Mouse (Mus musculus): ENCODE data around the gene Tmem238.
"Not testable (repeated sequence)": the region's sequence is repeated elsewhere in the genome, so short reads cannot be mapped to it uniquely, and the experiment has no call there.

Gene Tmem238

DNA sequence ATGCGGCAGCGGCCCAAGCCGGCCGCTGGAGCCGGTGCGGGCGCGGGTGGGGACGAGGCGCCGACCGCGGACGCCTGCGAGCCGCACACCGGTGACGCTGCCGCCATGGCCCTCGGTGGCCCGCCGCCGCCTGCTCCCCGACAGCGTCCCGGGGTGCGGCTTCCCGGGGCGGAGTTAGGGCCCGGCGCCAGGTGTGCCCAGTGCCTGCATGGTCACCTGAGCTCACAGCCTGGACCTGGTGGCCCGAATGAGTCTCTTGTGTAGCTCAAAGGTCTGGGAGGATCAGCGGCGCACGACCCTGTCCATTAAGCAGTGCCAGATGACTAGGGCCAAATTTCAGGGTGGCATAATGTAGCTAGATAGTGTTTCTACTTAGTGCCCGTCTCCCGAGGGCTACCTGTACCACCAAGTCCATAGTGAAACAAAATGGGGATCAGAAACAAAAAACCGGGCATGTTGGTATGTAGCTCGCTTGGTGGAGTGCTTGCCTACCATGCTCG lies at the start of gene Tmem238:
Gene Tmem238 (minus strand): TSS at position 221 of the 500 bp plus-strand sequence.
- no peak for DNase-seq (ENCODE audit: low read depth, low spot score)

DNA sequence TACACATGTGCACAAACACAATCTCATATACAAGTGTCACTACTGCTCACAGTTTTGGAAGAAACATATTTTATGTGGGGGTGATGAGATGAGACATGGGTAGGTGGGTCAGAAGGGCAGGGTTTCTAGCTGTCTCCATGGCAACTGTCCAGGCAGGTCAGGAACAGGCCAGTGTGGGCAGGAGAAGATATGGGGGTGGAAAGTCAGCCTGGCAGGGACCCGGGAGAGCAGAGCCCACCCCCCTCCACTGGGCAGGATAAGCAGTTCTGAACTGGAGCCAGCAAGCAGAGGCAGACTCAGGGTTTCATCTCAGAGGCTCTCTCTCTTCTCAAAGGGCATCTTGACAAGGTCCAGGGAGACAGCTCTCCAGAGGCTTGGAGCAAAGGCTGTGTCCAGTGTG lies 48.2 kb upstream of the Tmem238 start:
- no peak for DNase-seq (ENCODE audit: low read depth, low spot score)

DNA sequence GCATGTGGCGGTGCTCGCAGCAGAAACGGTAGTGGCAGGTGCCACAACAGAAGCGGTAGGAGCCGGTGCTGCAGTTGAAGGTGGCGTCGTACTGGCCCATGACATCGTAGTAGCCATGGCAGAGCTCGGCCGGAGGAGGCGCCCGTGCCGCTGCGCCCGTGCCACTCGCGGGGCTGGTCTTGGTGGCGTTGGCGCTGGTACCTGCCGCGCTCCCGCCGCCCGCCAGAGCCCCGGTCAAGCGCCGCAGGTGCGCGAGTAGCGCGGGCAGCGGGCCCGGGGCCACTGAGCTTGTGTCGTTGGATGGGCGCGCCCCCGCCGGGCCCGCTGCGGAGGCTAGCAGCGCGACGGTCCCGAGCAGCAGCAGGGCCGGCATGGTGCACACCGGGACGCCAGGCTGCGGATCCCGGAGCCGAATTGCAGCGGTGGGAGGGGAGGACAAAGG lies 46.9 kb upstream of the Tmem238 start:
- peak; percentile 66 for DNase-seq (ENCODE audit: low read depth, low spot score)

DNA sequence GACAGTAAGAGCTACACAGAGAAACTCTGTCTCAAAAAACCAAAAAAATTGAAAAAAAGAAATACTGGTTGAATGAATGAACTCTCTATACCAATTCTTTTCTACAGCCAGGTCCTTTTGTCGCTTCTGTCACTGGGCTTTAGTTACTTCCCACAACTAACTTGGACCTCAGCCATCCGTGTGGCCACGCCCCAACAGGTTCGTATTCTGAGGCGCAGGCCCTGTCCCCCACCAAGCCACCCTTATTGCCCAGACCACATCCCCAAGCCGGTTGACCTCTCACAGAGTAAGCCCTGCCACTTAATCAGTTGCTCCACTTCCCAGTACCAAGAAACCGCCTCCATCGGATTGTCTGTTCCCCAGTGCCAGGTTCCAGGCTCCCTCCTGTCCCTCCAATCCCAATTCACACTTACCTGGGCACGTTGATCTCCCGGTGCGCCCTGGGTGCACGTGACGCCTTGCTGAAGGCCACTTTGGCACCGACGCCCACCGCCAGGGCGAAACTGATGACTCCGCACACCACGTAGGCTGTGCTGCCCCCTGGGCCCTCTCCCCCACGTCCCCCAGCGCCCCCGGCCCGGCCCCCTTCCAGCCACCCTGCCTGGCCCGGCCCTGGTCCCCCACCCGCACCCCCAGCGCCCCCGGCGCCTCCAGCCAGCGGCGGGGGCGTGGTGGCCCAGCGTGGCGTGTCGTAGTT lies 46.3 kb upstream of the Tmem238 start:
- DNase-seq (ENCODE audit: low read depth, low spot score) = no peak

DNA sequence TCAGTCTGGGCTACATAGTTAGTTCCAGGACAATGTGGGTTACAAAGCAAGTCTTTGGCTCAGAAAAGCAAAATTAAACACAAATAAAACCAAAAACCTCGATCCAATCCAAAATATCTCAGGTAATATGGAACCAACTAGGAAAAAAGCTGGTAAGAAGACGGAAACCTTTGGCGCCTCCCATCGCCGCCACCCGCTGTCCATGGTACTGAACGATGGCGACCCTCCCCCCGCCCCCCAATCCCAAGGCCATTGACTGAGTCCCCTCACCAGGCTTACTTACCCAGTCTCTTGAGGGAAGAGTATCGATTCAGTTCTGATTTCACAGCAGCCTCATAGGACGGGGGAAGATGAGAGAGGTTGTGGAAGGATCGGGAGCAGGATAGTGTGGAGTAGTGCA lies 41.0 kb upstream of the Tmem238 start:
- no peak for DNase-seq (ENCODE audit: low read depth, low spot score)

DNA sequence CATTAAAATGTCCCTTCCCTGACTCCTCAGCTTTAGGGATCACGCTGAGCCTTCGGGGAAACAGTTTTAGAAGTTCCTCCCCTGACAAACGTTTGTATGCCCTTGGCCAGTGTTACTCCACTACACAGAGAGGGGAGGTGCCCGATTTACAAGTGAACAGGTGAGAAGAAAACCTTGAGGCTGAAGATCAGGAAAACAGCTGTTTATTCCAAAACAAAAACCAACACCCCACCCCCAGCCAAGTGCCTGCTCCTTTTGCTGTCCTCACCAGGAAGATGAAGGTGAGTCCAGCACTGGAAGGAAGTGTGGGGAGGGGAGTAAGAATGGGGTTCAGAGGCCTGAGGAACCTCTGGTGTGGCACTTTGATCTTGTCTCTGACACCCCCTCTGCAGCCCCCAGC lies 35.9 kb upstream of the Tmem238 start:
- no peak for DNase-seq (ENCODE audit: low read depth, low spot score)

DNA sequence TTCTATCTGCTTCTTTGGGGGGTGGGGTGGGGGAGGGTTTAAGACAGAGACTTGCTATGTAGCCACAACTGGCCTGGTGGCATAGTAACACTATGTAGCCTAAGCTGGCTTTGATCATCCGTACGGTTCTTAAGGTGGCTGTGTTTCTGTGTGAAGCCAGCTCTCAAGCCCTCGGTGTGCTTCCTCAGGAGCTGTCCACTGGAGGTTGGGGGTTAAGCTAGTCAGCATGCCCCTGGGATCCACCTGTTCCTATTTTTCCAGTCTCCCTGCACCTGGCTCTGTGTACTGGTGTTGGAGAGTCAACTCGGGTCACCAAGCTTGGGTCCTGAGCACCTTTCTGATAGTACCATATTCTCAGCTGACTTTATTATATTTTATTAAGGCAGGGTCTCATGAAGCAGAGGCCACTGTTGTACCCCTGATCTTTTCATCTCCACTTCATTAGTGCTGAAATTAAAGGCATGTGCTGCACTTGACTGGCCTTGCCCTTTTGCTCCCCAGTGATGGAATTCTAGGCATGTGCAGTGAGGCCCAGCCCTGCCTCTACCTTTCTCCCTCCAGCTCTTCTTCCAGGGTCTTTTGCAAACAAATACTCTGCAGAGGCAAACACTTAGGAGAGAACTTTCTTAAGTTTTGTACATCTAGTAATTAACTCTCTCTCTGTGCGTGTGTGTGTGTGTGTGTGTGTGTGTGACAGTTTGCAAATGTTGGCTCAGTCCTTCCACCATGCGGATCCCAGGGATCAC lies 32.9 kb upstream of the Tmem238 start:
- no peak for DNase-seq (ENCODE audit: low read depth, low spot score)

DNA sequence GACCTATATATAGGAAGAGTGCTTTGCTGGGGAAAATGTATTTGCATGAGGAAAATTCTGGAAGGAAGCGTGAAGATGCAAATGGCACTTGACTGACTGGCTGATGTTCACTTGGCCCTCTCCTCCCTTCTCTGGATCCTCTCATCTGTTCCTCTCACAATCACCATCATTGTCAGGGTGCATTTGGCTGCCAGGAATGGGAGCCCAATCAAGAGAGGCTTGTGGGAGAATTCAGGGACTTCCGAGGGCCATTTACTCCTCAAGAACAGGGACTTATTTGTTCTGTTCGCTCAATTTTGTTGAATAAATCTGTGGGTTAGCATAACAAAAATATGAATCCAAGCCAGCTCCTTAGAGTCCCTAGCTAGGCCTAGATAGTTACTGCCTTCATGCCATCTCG lies 32.2 kb upstream of the Tmem238 start:
- no peak for DNase-seq (ENCODE audit: low read depth, low spot score)

DNA sequence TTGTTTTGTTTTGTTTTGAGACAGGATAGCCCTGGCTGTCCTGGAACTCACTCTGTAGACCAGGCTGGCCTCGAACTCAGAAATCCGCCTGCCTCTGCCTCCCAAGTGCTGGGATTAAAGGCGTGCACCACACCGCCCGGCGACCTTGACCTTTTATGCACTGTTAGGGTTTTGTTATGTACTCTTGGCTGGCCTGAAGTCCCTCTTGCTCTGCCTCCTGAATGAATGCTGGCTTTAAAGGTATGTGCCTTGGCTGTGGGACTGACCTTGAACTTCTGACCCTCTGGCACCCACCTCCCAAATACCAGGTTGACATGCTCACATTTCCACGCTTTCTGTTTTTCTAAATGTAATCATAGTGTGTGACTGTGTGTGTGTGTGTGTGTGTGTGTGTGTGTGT lies 31.5 kb upstream of the Tmem238 start:
- DNase-seq (ENCODE audit: low read depth, low spot score) = peak; percentile 75

DNA sequence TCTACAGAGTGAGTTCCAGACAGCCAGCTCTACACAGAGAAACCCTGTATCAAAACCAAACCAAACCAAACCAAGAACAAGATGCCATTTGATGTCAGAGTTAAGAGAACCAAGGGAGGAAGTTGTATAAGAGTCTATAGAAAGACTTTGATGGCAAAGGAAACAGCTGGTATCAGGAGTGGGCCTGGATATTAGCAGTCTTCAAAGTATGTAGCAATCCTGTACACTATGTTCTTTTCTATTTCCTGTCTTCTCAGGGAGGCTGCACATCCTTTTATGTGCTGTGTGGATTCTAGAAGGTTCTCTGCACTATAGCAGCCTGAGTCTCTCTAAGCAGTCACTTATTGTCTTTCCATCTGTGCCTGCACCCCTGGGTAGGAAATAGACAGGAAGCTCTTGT lies 27.1 kb upstream of the Tmem238 start:
- DNase-seq (ENCODE audit: low read depth, low spot score) = no peak

DNA sequence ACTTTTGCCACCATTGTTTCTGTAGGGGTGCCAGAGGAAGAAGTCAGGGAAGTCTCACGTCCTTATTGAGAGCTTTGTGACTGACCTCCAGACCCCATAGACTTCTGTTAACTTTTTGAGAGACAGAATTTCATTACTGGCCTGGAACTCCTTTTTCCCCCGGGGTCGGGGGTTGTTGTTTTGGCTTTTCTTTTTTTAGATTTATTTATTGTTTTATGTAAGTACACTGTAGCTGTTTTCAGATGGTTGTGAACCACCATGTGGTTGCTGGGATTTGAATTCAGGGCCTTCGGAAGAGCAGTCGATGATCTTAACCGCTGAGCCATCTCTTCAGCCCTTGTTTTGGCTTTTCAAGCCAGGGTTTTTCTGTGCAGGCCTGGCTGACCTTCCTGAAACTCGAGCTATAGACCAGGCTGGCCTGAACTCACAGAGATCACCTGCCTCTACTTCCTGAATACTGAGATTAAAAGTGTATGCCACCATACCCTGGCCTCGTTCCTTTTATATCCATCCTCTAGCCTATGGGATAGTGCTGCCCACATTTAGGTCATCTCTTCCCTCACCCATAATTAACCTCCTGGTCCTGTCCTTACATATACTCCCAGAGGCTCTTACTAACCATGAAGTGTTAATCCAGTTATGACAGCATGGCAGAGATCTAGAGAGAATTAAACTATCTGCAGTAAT lies 23.8 kb upstream of the Tmem238 start:
- no peak for DNase-seq (ENCODE audit: low read depth, low spot score)

DNA sequence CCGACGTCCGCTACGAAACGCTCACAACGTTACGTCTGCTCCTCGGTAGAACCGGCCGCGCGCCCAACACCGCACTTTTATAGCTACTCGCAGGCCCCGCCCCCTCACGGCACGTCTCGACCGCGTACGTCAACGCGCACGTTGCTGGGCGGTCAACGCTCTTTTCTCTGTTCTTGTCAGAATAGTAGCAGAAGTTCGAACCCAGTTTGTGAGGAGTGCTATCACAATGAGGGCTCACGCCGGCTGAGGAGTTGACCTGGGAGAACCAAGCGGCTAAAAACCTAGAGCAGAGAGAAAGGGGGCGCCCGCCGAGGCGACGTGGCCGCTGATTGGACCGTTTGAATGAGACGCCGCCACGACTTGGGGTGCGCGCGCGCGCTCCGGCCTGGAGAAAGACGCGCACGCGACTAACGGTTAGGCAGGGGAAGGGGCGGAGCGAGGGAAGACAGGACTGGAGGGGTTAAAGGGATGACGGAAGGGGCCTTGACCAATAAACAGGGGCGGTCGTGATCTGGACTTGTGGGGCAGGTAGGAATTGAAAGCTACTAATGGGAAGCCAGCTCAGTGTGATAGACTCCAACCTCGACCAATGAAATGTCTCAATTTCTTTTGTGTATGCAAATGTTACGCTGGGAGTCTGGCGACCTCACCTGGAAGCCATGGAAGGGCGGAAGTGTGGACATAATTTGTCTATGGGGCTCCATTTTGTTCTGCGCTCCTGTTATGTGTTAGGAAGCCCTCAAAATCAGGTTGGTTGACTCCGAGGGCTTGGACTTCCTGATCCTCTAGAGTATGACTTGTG lies 23.0 kb upstream of the Tmem238 start, which contains the start of gene Ube2s:
Gene Ube2s (minus strand): TSS at position 288 of the 802 bp plus-strand sequence.
- peak; percentile 97 for DNase-seq (ENCODE audit: low read depth, low spot score)

DNA sequence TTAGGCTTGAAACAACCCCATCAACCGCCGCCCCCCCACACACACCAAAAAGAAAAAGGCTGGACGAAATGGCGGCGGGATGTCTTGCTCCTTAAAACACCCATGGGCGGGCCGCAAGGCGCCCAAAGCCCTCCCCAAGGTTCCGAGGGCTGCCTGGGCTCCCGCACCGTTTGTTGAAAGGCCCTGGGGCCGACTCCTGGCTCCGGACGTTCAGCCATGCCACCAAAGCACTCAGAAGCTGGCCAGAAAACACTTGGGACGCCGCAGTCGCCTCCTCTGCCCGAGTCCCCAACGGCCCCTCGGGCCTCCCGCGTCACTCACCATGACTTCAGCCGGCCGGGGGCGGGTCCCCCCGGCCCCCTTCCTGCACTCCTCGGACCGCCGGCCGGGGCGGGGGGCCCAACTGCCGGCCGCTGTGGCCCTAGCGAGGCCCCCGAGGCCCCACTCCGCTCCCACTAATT lies 22.4 kb upstream of the Tmem238 start:
- no peak for DNase-seq (ENCODE audit: low read depth, low spot score)

DNA sequence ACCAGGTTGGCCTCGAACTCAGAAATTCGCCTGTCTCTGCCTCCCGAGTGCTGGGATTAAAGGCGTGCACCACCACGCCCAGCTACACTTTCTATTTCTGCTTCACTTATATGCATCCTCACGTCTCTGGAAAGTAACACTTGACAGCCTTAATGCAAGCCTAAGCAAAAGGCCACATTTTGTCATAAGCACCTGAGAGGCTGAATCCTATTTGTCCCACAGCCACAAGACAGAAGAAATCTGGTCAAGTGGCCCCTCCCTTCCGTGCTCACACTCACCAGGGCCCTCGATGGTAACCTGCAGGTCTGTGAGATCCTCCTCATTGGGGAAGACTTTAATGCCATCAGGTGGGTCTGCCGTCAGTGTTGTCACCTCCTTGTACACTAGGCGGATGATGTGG lies 21.7 kb upstream of the Tmem238 start:
- not testable (repeated sequence) for DNase-seq (ENCODE audit: low read depth, low spot score)

DNA sequence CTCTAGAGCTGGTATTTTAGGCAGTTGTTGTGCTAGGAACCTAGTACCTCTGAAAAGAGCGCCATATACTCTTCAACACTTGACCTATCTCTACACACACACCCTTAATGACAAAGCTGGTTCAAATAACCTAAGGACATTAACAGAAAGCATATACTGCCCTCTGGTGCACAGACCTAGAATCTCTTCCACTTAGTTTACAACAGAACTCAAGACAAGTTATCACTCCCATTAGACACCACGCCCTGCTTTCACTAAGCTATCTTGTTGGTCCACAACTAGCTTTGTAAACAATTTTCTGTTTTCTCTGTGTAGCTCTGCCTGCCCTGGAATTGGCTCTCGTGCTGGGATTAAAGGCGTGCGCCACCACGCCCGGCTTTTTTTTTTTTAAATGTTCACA lies 17.3 kb upstream of the Tmem238 start:
- DNase-seq (ENCODE audit: low read depth, low spot score) = no peak

DNA sequence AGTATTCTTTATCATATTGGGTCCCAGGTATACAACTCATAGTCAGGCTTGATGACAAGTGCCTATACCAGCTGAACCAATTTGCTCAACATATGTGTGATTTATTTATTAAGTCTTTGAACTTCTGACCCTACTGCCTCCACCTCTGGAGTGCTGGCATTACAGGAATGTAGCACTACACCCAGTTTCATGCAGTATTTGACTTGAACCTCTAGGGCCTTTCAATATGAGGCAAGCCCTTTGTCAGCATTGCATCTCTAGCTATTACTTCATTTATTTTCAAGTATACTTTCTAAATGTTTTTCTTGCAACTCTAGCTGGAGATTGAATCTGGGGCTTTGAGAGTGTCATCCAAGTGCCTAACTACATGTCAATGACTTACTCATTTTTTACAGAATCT lies 12.8 kb upstream of the Tmem238 start:
- DNase-seq (ENCODE audit: low read depth, low spot score) = no peak

DNA sequence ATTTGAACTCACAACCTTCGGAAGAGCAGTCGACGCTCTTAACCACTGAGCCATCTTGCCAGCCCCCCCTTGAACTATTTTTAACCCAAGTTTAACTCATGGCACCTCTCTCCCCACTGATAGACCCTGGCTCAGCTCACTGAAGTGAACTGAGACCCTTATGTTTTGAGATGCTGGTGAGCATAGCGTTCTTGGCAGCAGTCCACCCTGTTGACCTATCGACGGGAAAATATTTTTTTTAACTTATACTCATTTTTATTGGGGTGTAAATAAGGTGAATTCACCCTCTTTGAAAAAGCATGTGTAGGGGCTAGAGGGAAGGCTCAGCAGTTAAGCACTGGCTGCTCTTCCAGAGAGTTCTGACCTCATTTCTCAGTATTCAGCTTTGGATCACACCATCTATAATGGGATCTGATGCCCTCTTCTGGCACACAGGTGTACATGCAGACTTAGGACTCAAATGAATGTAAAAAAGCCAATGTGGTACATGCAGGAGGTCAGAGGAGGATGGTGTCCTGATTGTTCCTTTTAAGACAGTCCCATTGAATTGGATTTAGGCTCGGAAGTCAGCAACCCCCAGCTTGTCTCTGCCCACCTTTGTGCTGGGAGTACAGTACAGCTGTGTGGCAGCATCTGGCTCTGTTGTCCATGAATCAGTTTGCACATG lies 6.4 kb upstream of the Tmem238 start:
- no peak for DNase-seq (ENCODE audit: low read depth, low spot score)

DNA sequence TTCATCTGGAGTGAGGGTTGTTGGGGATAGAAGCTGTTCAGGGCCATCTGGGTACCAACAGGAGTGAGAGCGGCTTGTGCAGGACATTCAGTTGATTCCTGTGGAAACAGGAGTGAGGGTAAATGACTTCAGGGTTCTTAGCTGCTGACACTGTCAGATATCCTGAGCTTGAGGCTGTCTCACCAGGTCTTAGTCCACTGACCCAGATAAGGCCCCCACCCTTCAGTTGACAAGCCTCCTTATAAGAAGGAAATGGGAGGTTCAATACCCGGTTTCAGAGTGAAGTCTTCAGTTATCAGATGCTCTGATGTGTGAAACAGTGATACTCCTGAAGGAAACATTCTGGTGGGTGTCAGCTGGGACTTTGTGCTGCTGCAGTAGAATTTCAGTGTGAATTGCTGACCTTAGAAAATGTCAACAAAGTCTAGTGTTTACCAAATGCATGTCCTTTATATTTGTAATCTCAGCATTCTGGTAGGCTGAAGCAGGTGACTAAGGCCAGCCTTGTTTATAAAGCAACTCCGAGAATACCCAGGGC lies 5.2 kb upstream of the Tmem238 start:
- no peak for DNase-seq (ENCODE audit: low read depth, low spot score)

DNA sequence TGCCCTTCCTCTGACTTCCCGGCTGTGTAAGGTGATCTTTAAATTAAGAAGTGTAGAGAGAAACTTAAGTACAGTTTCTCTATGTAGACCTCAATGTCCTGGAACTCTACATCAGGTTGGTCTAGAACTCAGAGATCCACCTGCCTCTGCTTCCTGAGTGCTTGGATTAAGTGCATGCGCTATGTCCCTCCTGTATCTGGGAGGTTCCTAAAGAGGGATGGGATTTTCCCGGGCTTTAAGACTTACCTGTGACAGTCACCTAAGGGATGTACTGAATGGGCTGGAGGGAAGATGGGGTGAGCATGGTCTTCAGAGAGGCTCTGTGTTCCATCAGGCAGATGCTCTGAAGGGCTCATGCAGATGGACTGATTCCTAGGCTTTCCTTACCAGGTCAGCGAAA lies 4.2 kb upstream of the Tmem238 start:
- DNase-seq (ENCODE audit: low read depth, low spot score) = no peak

DNA sequence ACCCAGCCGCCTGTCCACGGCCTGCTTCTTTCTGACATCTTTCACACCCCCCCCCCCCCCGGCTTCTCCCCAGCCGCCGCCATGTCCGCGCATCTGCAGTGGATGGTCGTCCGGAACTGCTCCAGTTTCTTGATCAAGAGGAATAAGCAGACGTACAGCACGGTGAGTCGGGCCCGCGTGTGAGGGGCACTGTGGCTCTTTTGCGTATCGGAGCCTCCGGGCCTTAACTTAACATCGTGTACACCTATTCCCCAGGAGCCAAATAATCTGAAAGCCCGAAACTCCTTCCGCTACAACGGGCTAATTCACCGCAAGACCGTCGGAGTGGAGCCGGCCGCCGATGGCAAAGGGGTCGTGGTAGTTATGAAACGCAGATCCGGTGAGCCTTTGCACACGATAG lies 3.8 kb upstream of the Tmem238 start:
- not testable (repeated sequence) for DNase-seq (ENCODE audit: low read depth, low spot score)

Measured in WW6 (cell line).